Comparison of ENCODE assay signal across 22 mouse cellular contexts in genomic region chr4:140693513-140693912, GRCm38 (mm10). TPM values are rescaled to one million over a fixed set of nuclear protein-coding genes. Genes with fewer than 3 reads are reported as not detected.
A peak's percentile ranks its signal among the peaks of the same experiment; 100 is the strongest.
DNase-seq lines count a peak whose midpoint lies in the region; ATAC-seq and TF ChIP-seq lines count a peak whose summit lies in the region.
"Had no signal": no experiment of that assay in that cellular context is flagged by ENCODE, and none has a peak within 500 bp of the region (broad histone marks: within the 10 kb centered on the region; RNA-seq: fewer than 3 reads in every experiment).

No protein-coding gene starts in this region.

- 23% methylated on average over 4 of the region's 4 CpGs for WGBS in liver, embryonic 16.5 days (ENCODE audit: insufficient replicate concordance)
- WGBS in liver, postnatal 0 days (ENCODE audit: insufficient replicate concordance), result 34% methylated on average over 4 of the region's 4 CpGs

- peak in 1 of 2 experiments; percentile 20; a peak in 1 of 4 replicates for TF ChIP-seq POLR2A in MEL (IDR thresholded peaks at IDR 0.05; ENCODE audit: control insufficient read depth in 1 of 2, insufficient read depth in 1 of 2, low read depth in 1 of 2, low read length in 2 of 2, poor library complexity in 1 of 2)

- peaks cover 66% of the 10 kb centered on the region for H3K4me1 ChIP-seq in liver, embryonic 16.5 days (ENCODE audit: control insufficient read depth, low read depth, low read length)
- peaks cover 28% of the 10 kb centered on the region for H3K4me1 ChIP-seq in liver, postnatal 0 days (ENCODE audit: insufficient read depth)
- peaks cover 15 to 49% of the 10 kb centered on the region in 2 experiments for H3K4me1 ChIP-seq in MEL (ENCODE audit: control insufficient read depth in 1 of 2, insufficient read depth in 2 of 2, low read length in 2 of 2)
- H3K4me1 ChIP-seq: embryonic facial prominence, embryonic 12.5 days; forebrain, embryonic 15.5 days had no signal

- H3K4me3 ChIP-seq in liver, embryonic 16.5 days (ENCODE audit: low read depth, low read length), result no peak overlapping the region
- H3K4me3 ChIP-seq in liver, postnatal 0 days (ENCODE audit: low read depth, low read length), result no peak overlapping the region
- peak overlapping the region in 1 of 2 experiments; percentile 8; a peak in 1 of 4 replicates for H3K4me3 ChIP-seq in MEL (ENCODE audit: control insufficient read depth in 1 of 2, insufficient read depth in 1 of 2, low read depth in 2 of 2, low read length in 2 of 2)
- H3K4me3 ChIP-seq: embryonic facial prominence, embryonic 12.5 days; forebrain, embryonic 15.5 days; hindbrain, embryonic 10.5 days; intestine, embryonic 15.5 days had no signal

- H3K27ac ChIP-seq in liver, embryonic 16.5 days (ENCODE audit: low read length), result peak overlapping the region; percentile 33
- H3K27ac ChIP-seq in liver, postnatal 0 days (ENCODE audit: low read depth), result no peak overlapping the region
- H3K27ac ChIP-seq in MEL (ENCODE audit: control insufficient read depth, low read depth, low read length), result peak overlapping the region; percentile 74
- H3K27ac ChIP-seq: embryonic facial prominence, embryonic 12.5 days; forebrain, embryonic 15.5 days; hindbrain, embryonic 10.5 days; hindbrain, embryonic 14.5 days; intestine, embryonic 15.5 days had no signal

- no peak for TF ChIP-seq CTCF in liver, postnatal 0 days (IDR thresholded peaks at IDR 0.05; ENCODE audit: low read depth)
- TF ChIP-seq CTCF in MEL (IDR thresholded peaks at IDR 0.05 in 2 of 3, conservative IDR thresholded peaks at IDR 0.05 in 1 of 3; ENCODE audit: control insufficient read depth in 1 of 3, insufficient read depth in 1 of 3, low read depth in 2 of 3, low read length in 3 of 3, poor library complexity in 1 of 3, severe bottlenecking in 1 of 3), result no peak

- H3K9me3 ChIP-seq in liver, embryonic 16.5 days (replicated peaks; ENCODE audit: control insufficient read depth, low read length), result no peaks in the 10 kb centered on the region
- H3K9me3 ChIP-seq in liver, postnatal 0 days (ENCODE audit: low read length), result no peaks in the 10 kb centered on the region
- H3K9me3 ChIP-seq in MEL (replicated peaks; ENCODE audit: insufficient read depth, low read length), result no peaks in the 10 kb centered on the region
- H3K9me3 ChIP-seq: embryonic facial prominence, embryonic 12.5 days; forebrain, embryonic 15.5 days; hindbrain, embryonic 10.5 days; intestine, embryonic 15.5 days had no signal

- no peak for TF ChIP-seq EP300 in liver, postnatal 0 days (IDR thresholded peaks at IDR 0.05; ENCODE audit: low read depth)
- TF ChIP-seq EP300 in MEL (IDR thresholded peaks at IDR 0.05; ENCODE audit: low read depth in 1 of 2, low read length in 2 of 2), result peak; percentile 27 to 75; a peak in 3 of 4 replicates

- H3K79me2 ChIP-seq in MEL (ENCODE audit: control insufficient read depth, insufficient read depth, low read length, poor library complexity), result no peaks in the 10 kb centered on the region

- no peaks in the 10 kb centered on the region for H3K27me3 ChIP-seq in liver, embryonic 16.5 days (ENCODE audit: control insufficient read depth, insufficient read depth, low read depth, low read length)
- no peaks in the 10 kb centered on the region for H3K27me3 ChIP-seq in liver, postnatal 0 days (ENCODE audit: insufficient read depth, low read length)
- no peaks in the 10 kb centered on the region for H3K27me3 ChIP-seq in MEL (ENCODE audit: control insufficient read depth in 1 of 2, insufficient read depth in 2 of 2, low read length in 2 of 2)
- H3K27me3 ChIP-seq: intestine, embryonic 15.5 days had no signal

- H3K4me2 ChIP-seq in liver, embryonic 16.5 days (ENCODE audit: low read depth, low read length), result no peak overlapping the region
- H3K4me2 ChIP-seq in liver, postnatal 0 days (ENCODE audit: low read depth, low read length), result no peak overlapping the region
- H3K4me2 ChIP-seq: embryonic facial prominence, embryonic 12.5 days; forebrain, embryonic 15.5 days; hindbrain, embryonic 14.5 days; intestine, embryonic 15.5 days had no signal

- no peak for ATAC-seq in liver, embryonic 16.5 days (ENCODE audit: low read depth)
- no peak for ATAC-seq in liver, postnatal 0 days
- peak; percentile 41 for ATAC-seq in granulocyte monocyte progenitor cell, adult 5-6 weeks (replicated peaks; ENCODE audit: poor library complexity, severe bottlenecking)
- ATAC-seq: forebrain, embryonic 15.5 days; intestine, embryonic 15.5 days had no signal

- no peak overlapping the region for H3K9ac ChIP-seq in liver, embryonic 16.5 days (ENCODE audit: low read depth, low read length)
- H3K9ac ChIP-seq in liver, postnatal 0 days (replicated peaks), result no peak overlapping the region
- peak overlapping the region; percentile 50 for H3K9ac ChIP-seq in MEL (ENCODE audit: control insufficient read depth, low read depth, low read length, poor library complexity, severe bottlenecking)
- H3K9ac ChIP-seq: embryonic facial prominence, embryonic 12.5 days; forebrain, embryonic 15.5 days; hindbrain, embryonic 14.5 days; intestine, embryonic 15.5 days had no signal

- no peak for DNase-seq in liver, postnatal 0 days
- peak; percentile 85 for DNase-seq in MEL (ENCODE audit: low read depth, low spot score)
- DNase-seq in cerebellum, adult 11-12 months, result no peak
- no peak for DNase-seq in gastrocnemius, postnatal 10 days
- no peak for DNase-seq in spleen, postnatal 14 days (ENCODE audit: low spot score in 2 of 2)
- DNase-seq: adrenal gland, adult 2 months; adrenal gland, postnatal 25 days; cerebellum, adult 2 months; cerebellum, postnatal 10 days; gastrocnemius, postnatal 14 days; heart, adult 11 months; heart, postnatal 10 days; kidney, adult 18-20 months had no signal

- H3K36me3 ChIP-seq in liver, embryonic 16.5 days (ENCODE audit: control insufficient read depth, insufficient read depth), result no peaks in the 10 kb centered on the region
- no peaks in the 10 kb centered on the region for H3K36me3 ChIP-seq in liver, postnatal 0 days (replicated peaks; ENCODE audit: insufficient read depth, low read length)
- H3K36me3 ChIP-seq in MEL (ENCODE audit: control insufficient read depth in 1 of 2, insufficient read depth in 2 of 2, low read length in 2 of 2), result peaks cover 0 to 40% of the 10 kb centered on the region in 2 experiments; a peak in 2 of 4 replicates
- H3K36me3 ChIP-seq: embryonic facial prominence, embryonic 12.5 days; forebrain, embryonic 15.5 days; hindbrain, embryonic 10.5 days; intestine, embryonic 15.5 days had no signal

- no peak for TF ChIP-seq RAD21 in MEL (IDR thresholded peaks at IDR 0.05; ENCODE audit: low read depth, low read length)

TF ChIP-seq in MEL, 35 proteins besides CTCF, POLR2A, EP300 and RAD21 (continues in another document):
- TF ChIP-seq GABPA (IDR thresholded peaks at IDR 0.05; ENCODE audit: low read depth, low read length), result no peak
- no peak for TF ChIP-seq NRF1 (IDR thresholded peaks at IDR 0.05; ENCODE audit: insufficient read depth, low read depth, low read length, poor library complexity, severe bottlenecking)
- no peak for TF ChIP-seq CHD1 (IDR thresholded peaks at IDR 0.05; ENCODE audit: low read depth, low read length)
- TF ChIP-seq CHD2 (IDR thresholded peaks at IDR 0.05; ENCODE audit: low read length), result no peak
- no peak for TF ChIP-seq BHLHE40 (IDR thresholded peaks at IDR 0.05; ENCODE audit: borderline replicate concordance, low read depth, low read length)
- 0 out of 2 replicates have a peak, but pooled peaks have one; percentile 21 for TF ChIP-seq SIN3A (IDR thresholded peaks at IDR 0.05; ENCODE audit: low read length)
- TF ChIP-seq MXI1 (IDR thresholded peaks at IDR 0.05; ENCODE audit: low read depth, low read length), result 0 out of 2 replicates have a peak, but pooled peaks have one; percentile 26
- no peak for TF ChIP-seq KAT2A (conservative IDR thresholded peaks at IDR 0.05; ENCODE audit: low read depth, low read length)
- no peak for TF ChIP-seq ZMIZ1 (IDR thresholded peaks at IDR 0.05; ENCODE audit: low read depth, low read length)
- 0 out of 2 replicates have a peak, but pooled peaks have one; percentile 26 for TF ChIP-seq TAL1 (IDR thresholded peaks at IDR 0.05; ENCODE audit: low read length)
- TF ChIP-seq ETS1 (IDR thresholded peaks at IDR 0.05; ENCODE audit: low read depth, low read length), result peak; percentile 60
- TF ChIP-seq MYC (IDR thresholded peaks at IDR 0.05; ENCODE audit: low read depth, low read length), result no peak
- no peak for TF ChIP-seq POLR2AphosphoS5 (IDR thresholded peaks at IDR 0.05; ENCODE audit: borderline replicate concordance, low read depth, low read length)

RNA-seq across cellular contexts. Expression of gene Rcc2, which starts 6.8 kb away (rescaled TPM):
- polyA plus RNA-seq in liver, embryonic 16.5 days (2015; fragmentation: Nextera tagmentation; extraction: Ambion mirVana), result 8.9 and 9.7 TPM in 2 replicates
- 15.1 TPM in 2 replicates for polyA plus RNA-seq in liver, postnatal 0 days (2015; fragmentation: Nextera tagmentation; extraction: Ambion mirVana)
- 267 and 270 TPM in 2 replicates for total RNA-seq in MEL (2012; rRNA removed)
- 100 to 1,000 TPM; 254 to 427 TPM for polyA plus RNA-seq in MEL (2012; ENCODE audit: insufficient read depth in 1 of 2, insufficient read length in 2 of 2, low read depth in 1 of 2, low replicate concordance in 2 of 2, missing spikeins in 1 of 2)
- total RNA-seq in granulocyte monocyte progenitor cell, adult 5-6 weeks (2014; fragmentation: Nextera tagmentation), result 150 and 183 TPM in 2 replicates
- 146 and 176 TPM in 2 replicates for total RNA-seq in granulocyte monocyte progenitor cell, adult 5-6 weeks (2017)
- total RNA-seq in gastrocnemius, postnatal 10 days (2021), result 10 to 100 TPM; 23.4 to 30.2 TPM

RNA-seq across cellular contexts. Expression of gene Arhgef10l, which starts 27.7 kb away (rescaled TPM):
- polyA plus RNA-seq in liver, embryonic 16.5 days (2015; fragmentation: Nextera tagmentation; extraction: Ambion mirVana), result 5.7 and 6.6 TPM in 2 replicates
- polyA plus RNA-seq in liver, postnatal 0 days (2015; fragmentation: Nextera tagmentation; extraction: Ambion mirVana), result 6.3 and 7.6 TPM in 2 replicates
- 10.2 and 16.9 TPM in 2 replicates for total RNA-seq in MEL (2012; rRNA removed)
- 10 to 100 TPM in 1 of 2 experiments, not detected in 1; 26.0 TPM for polyA plus RNA-seq in MEL (2012; ENCODE audit: insufficient read depth in 1 of 2, insufficient read length in 2 of 2, low read depth in 1 of 2, low replicate concordance in 2 of 2, missing spikeins in 1 of 2)
- total RNA-seq in granulocyte monocyte progenitor cell, adult 5-6 weeks (2014; fragmentation: Nextera tagmentation), result 4.2 and 6.0 TPM in 2 replicates
- total RNA-seq in granulocyte monocyte progenitor cell, adult 5-6 weeks (2017), result 6.9 and 7.2 TPM in 2 replicates
- total RNA-seq in gastrocnemius, postnatal 10 days (2021), result 10 to 100 TPM; 50.3 to 53.7 TPM

RNA-seq across cellular contexts. Expression of gene Padi6, which starts 48.9 kb away (rescaled TPM):
- polyA plus RNA-seq in liver, embryonic 16.5 days (2015; fragmentation: Nextera tagmentation; extraction: Ambion mirVana), result not detected in 2 replicates
- not detected in 2 replicates for polyA plus RNA-seq in liver, postnatal 0 days (2015; fragmentation: Nextera tagmentation; extraction: Ambion mirVana)
- total RNA-seq in MEL (2012; rRNA removed), result not detected in 2 replicates
- polyA plus RNA-seq in MEL (2012; ENCODE audit: insufficient read depth in 1 of 2, insufficient read length in 2 of 2, low read depth in 1 of 2, low replicate concordance in 2 of 2, missing spikeins in 1 of 2), result not detected
- not detected in 2 replicates for total RNA-seq in granulocyte monocyte progenitor cell, adult 5-6 weeks (2014; fragmentation: Nextera tagmentation)
- total RNA-seq in granulocyte monocyte progenitor cell, adult 5-6 weeks (2017), result not detected in 2 replicates
- not detected for total RNA-seq in gastrocnemius, postnatal 10 days (2021)
- total RNA-seq: adrenal gland, adult 2 months; gastrocnemius, postnatal 14 days; heart, postnatal 10 days had no signal
- polyA plus RNA-seq: adrenal gland, adult 2 months; C2C12; cerebellum, adult 2 months; embryonic facial prominence, embryonic 12.5 days; heart, embryonic 14.5 days; hindbrain, embryonic 10.5 days; hindbrain, embryonic 14.5 days had no signal
